Mouse (Mus musculus) liver, embryonic 14.5 days (tissue): Measurements from ENCODE around the gene Zer1.

ENCODE experiments used
- CTCF ChIP-seq: IDR thresholded peaks from 2 replicates; pipeline ENCODE4 v1.5.1; 2016; ENCODE audit warnings: antibody characterized with exemption, low read depth, control low read depth
- EP300 ChIP-seq: IDR thresholded peaks from 2 replicates; pipeline ENCODE4 v1.6.1; 2016; ENCODE audit warnings: antibody characterized with exemption, low read depth

- TF ChIP-seq CTCF = peak; percentile 58
- TF ChIP-seq EP300 = no peak
Measured at GRCm38 (mm10) chr2:30051992-30052761, 72.2 kb downstream of the Zer1 start.
